Mouse (Mus musculus): ENCODE data around the gene Ift80.
"Not testable (repeated sequence)": the region's sequence is repeated elsewhere in the genome, so short reads cannot be mapped to it uniquely, and the experiment has no call there.

Gene Ift80

DNA sequence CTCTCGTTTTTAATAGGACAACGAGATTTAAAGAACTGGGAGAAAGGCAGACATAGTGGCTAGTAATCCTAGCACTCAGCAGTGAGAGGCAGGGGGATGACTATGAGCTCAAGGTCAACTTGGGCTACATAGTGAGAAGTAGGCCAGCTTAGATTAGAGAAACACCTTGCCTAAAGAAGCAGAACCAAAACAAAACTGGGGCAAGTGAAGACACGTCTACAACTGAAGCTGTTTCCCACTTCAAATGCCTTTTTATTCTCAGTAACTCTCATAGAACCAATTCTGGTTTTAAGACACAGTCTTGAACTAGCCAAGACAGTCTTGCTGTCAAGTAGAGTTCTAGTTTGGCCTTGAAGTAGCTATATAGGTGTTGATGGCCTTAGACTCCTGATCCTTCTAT is 67.7 kb downstream of the Ift80 start:
- DNase-seq (ENCODE audit: extremely low spot score, low spot score), result no peak

DNA sequence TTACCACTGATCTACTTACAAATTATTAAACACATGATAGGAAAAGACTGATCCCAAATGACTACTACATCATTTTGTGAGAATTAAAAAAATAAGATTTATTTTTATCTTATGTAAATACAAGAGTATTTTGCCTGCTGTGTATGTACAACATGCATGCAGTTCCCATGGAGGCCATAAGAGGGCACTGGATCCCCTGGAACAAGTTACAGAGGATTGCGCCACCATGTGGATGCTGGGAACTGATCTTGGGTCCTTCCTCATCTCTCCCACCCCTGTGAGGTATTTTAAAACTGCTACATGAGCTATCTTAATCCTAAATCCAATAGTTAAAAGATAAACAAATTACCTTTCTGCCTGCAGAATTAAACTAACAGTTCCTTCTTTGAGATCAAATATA is 68.9 kb downstream of the Ift80 start:
- no peak for DNase-seq (ENCODE audit: extremely low spot score, low spot score)

DNA sequence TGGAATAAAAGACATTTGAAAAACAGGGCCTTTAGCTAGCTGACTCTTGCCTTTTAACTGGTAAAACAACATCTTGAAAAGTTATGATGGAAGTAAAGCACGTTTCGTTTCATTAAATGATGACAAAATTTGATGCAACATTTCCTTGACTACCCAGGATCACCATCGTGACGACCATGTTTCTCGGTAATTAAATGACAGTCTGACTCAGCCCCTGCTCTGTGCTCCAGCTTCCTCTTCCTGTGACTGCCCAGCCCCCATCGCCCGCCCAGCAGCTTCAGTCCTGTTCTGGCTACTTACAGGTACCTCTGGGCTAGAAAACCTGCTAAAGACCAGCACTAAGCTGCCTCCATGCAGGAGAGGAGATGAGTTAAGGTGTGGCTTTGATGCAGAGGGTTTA is 70.1 kb downstream of the Ift80 start:
- no peak for DNase-seq (ENCODE audit: extremely low spot score, low spot score)

DNA sequence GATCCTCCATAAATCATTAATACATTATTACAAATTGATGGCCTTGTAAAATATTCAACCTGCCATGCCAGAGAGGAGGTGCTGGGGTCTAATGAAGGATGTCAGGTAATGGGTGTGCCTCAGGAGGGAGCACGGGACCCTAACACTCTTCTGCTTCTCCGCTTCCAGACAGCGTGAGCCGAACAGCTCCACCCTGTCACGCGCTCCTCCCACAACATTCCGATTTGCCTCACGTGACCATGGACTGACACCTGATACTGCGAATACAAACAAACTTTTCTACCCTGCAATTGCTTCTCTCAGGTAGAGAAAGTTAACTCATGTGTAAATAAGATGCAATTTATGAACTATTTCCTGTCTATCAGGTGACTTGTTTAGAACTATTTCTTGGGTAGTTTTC is 75.8 kb downstream of the Ift80 start:
- no peak for DNase-seq (ENCODE audit: extremely low spot score, low spot score)

DNA sequence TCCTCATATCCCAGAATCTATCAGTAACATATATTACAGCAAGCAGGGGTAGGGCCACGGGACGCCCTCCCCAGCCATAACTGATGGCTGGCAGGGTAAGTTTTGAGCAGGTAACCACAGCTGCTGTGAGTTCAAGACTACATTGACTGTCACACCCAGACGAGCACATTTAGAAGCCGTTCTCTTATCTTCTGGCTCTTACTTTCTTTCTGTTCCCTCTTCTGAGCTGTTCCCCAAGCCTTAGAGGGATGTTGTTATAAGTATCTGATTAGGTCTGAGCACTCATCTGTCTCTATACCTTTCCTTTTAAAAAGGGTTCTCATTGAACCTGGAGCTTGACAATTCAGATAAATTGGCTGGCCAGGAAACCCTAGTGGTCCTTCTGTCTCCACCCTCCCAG is 96.9 kb downstream of the Ift80 start:
- DNase-seq (ENCODE audit: extremely low spot score, low spot score), result no peak

DNA sequence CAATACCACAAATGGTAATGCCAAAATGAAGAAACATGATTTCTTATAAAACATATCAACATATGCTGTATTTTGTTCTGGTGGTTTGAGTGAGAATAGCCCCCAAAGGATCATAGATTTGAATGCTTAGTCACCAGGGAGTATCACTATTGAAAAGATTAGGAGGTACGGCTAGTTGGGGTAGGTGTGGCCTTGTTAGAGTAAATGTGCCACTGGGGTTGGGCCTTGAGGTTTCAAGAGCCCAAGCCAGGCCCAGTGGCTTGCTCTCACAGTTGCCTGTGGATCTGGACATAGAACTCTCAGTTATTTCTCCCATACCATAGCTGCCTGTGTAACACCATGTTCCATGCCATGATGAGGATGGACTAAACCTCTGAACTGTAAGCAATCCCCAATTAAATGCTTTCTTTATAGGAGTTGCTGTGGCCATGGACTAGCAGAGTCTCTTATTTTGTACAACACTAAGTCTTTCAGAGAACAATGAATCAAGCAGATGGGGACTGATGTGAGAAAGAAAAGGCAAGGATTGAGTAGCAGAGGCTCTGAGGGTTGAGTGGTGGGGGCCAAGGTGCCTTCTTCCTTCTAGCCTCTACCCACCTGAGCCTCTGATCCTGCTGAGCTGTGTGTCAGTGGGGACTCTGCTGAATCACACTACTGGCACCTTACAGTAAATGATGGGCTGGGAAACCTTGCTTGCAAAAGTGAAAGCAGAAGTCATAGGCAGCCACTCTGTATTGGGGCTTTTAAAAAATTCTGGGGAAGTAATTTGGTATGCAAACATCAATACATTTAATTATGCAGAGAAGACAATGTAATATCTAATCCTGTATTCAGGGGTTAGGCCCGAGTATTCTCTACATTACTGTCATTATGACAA is 99.2 kb downstream of the Ift80 start:
- no peak for DNase-seq (ENCODE audit: extremely low spot score, low spot score)

DNA sequence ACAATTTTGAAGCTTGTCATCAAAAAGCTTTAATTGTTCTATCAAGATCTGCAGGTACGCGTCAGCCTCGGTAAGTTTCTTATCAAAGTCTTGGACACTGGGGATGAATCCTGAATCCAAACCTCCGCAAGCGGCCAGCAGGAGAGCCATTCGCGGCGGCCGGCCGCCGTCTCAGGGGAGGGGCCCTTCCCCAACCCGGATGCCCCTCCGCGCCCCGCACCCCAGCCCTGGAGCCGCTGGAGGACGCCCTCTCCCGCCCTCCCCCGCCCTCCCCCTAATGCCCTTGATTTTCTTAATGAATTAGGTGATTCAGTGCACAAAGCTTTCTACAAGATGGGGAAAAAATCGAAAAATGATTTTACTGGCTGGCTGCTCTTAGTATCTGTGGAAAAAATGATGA is 101.7 kb downstream of the Ift80 start:
- not testable (repeated sequence) for DNase-seq (ENCODE audit: extremely low spot score, low spot score)

DNA sequence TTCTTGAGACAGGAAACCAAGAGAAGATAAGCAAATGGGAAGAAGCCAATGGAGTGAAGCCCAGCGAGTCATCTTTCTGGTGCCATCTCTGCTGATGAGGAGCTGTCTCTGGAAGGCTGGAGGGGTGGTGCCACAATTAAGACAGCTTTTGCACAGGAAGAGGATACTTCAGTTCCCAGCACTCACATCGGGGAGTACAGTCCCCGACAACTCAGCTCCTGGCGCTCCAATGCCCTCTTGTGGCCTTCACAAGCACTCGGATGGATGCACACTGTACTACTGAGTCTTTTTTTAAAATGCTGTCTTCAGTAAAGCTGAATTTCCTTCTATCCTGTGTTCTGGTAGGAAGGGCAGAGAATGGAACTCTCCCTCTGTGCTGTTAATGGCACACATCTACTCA is 107.2 kb downstream of the Ift80 start:
- DNase-seq (ENCODE audit: extremely low spot score, low spot score), result no peak

DNA sequence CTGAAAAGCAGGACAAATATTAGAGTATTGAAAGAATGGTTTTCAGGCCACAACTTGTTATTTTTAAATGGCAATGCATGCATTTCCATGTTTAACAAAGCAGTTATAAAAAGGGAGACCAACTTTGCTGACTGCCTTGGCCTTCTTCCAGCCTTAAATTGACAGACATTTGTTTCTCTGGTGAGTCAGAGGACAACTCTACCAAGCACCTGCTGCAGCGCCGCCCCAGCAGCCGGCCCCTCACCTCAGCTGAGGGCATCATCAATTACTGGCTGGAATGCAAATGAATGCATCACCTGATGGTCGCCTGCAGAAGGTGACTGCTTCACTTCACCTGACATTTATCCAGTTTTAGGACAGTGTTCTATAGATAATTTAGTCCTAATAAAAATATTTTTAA is 108.9 kb downstream of the Ift80 start:
- DNase-seq (ENCODE audit: extremely low spot score, low spot score), result no peak

DNA sequence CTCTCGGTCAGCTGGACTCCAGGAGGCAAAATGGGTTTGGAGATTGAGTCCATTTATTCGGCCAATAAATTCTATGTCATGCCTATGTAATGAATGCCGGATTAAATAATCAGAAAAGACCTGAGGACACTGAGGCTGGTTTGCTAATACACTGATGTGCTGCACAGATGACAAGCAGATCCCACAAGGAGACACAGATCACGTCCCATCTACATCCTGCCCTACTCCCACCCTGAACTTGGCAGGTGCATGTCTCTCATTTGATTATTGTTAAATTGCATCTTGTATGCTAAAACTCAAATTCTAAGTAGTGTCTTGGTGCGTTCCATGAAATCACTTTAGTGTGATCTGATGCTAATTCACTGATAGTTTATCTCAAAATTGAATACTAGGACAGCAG is 117.5 kb downstream of the Ift80 start:
- DNase-seq (ENCODE audit: extremely low spot score, low spot score), result no peak

DNA sequence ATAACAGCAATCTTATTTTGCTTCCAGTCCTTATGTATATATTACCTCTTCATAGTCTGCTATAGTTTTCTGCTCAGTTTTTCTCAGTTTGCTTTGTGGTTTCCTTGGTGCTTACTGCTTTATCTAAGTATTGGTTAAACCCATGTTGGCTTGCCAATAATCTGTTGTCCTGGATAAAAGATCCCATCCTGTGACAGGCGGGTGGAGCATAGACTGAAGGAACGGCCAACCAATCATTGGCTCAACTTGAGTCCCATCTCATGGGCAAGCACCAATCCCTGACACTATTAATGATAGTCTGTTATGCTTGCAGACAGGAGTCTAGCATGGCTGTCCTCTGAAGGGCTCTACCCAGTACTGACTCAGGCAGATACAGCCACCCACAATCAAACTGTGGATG is 130.3 kb downstream of the Ift80 start:
- DNase-seq (ENCODE audit: extremely low spot score, low spot score), result no peak

DNA sequence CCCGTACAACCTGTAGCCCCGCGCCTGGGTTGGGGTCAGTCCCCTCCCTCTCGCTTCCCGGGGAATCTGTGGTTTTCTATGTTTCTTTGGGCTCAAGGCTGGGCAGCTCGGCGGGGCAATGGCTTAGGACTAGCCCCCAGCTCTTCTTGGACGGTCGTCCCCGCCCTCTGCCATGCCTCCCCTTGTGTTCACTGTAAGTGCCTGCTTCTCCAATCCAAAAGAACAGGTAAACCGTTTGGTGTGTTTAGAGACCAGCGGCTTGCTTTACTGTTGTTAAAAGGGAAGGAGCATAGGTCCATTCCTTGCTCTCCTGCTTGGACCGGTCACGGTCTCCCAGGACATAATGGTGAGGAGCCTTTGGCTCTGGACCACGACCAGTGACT is 133.8 kb downstream of the Ift80 start:
- DNase-seq (ENCODE audit: extremely low spot score, low spot score), result no peak

DNA sequence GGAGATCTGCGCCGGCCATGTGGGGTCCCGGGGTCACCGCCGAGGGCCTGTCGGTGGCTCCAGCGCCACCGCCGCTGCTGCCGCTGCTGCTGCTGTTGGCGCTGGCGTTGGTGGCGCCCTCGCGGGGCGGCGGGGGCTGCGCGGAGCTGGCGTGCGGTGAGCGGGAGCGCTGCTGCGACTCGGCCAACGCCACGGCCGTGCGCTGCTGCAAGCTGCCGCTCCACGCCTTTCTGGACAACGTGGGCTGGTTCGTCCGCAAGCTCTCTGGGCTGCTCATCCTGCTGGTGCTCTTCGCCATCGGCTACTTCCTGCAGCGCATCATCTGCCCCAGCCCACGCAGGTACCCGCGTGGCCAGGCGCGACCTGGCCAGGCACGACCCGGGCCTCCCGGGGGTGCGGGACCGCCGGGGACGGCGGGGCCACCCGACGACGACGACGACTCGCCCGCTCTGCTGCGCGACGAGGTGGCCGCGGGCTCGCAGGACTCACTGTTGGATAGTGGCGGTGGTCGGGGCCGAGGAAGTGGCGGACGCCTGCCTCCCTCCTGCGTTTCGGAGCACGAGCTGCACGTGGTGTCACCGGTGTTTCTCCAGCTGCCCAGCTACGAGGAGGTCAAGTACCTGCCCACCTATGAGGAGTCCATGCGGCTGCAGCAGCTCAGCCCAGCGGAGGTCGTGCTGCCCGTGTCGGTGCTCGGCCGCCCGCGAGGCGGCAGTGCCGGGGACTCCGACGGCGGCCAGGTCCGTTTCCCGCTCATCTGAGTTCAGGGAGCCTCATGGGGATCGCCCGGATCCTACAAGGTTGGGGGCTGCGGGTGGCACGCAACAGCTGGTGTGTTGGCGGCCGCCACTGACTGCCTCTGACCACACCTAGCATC is 134.4 kb downstream of the Ift80 start:
- DNase-seq (ENCODE audit: extremely low spot score, low spot score), result peak; percentile 66

DNA sequence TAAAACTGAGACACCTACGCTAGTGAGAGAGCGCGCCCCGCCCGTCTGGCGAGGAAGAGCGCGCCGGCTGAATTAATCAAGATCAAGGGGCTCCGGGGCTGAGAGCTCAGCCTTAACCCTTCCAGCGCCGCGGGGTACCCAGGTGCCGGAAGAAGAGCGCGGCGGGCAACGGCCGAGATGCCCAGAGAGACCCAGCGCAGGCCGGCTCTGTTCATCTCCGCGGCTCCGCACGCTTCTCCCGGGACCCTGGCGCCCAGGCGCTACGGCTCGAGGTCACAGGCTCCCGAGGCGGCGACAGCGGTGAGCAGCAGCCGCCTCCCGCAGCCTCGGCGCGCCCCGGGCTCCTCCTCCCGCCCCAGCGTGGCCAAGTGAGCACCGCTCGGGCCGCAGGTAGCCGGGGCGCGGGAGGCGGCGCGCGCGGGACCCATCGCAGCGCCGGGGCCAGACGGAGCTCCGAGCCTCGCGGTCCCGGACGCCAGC is 135.1 kb downstream of the Ift80 start, which contains the start of gene 1110032F04Rik:
1110032F04Rik (plus strand) TSS at position 376 of the 480 bp plus-strand sequence.
- peak; percentile 76 for DNase-seq (ENCODE audit: extremely low spot score, low spot score)

DNA sequence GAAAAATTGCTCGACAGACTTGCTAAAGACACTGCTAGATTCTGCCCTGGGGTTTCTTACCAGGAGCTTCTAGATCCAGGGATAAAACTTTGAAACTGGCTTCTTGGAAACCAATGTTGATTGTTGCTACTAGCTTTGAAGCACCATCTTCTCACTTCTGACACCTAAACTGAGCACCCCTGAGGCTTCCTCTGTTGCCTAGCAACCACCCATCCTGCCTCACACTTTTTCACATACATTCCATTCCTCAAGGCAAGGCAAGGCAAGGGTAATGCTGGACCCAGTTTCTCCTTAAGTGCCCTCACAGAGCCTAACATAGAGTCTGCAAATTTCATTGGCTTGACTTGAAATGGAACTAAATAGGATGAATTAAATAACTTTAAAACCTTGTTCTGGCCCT is 152.0 kb downstream of the Ift80 start:
- DNase-seq (ENCODE audit: extremely low spot score, low spot score), result no peak

DNA sequence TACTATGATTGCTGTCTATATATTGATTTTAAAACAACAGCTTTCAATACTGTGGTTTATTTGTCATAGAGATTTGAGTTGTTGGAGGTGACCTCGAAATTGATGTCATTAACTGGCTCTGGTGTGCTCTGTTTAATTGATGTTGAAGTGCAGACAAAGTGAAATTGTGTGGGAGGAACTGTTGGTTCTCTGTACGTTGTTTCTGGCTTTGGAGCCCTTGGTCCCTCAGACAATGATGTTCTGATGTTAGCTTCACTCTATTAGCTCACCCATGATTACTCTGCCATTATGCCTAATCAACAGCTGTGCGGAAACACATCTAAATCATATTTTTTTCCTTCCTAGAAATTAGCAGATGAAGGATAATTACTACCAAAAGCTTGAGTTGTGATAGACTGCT is 156.0 kb downstream of the Ift80 start:
- no peak for DNase-seq (ENCODE audit: extremely low spot score, low spot score)

DNA sequence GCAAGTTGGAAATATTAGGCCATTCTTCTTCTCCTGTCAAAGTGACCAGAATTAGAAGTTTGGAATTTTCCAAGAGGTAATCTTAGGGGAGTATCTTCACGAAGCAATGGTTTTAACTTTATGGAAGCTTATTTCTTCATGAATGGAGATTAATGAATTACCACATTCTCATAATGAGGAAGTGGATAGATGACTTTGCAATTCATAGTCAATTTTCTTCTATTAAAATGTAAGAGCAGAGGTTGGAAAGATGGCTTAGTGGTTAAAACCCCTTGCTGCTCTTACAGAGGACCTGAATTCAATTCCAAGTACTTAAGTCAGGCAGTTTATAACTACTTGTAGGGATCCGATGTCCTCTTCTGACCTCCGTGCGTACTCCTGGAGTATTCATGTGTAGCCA is 160.3 kb downstream of the Ift80 start:
- DNase-seq (ENCODE audit: extremely low spot score, low spot score), result no peak

Data from neural tube, embryonic 10.5 days (tissue).